Mouse (Mus musculus) cerebellum, postnatal 10 days (tissue): ENCODE measurements around the gene Lig1.

Source experiments
- DNase-seq, 2 experiments: peaks; one replicate each; pipeline ENCODE4 v3.0.0; 2021; ENCODE audit warnings: mixed read lengths in 2 of 2

Gene Lig1

DNA sequence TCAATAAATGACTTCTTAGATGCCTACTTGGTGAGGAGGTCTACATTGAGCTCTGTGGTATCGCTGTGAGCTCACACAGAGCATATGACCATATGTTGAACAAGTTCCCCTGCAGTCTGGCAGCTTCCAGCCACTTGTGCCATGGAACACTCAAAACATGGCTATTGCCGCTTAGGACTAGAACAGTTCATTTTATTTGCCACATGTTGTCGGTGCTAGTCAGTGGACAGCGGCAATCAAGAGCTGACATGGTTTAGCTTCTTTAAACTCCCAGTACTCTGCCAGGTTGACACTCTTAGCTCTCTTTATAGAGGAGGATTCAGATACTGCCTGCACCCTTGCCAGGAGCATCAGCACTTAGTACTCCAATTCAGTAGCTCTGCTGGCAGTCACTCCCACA is 34.3 kb downstream of the Lig1 start:
- DNase-seq = no peak

GRCm38 (mm10) chr7:13314095-13314597 is 37.1 kb downstream of the Lig1 start:
- no peak for DNase-seq

GRCm38 (mm10) chr7:13321424-13321823 is 44.3 kb downstream of the Lig1 start:
- no peak for DNase-seq

DNA sequence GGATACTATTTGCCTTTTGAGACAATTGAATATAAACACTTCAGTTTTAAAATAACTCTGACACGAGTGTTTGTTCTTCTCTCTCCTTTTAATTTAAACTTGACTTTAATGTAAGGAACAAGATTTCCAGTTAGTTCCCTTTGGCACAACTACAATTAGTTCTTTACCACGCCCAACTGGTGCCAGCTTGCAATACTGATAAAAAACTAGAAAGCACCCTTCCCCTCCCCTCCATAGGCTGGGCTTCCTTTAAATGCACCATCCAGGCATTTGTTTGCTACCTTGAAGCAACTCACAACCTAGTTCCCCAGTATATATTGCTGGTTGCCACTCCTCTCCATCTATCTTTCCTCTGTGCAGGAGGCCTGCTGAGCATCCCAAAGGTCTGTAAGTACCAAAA is 47.2 kb downstream of the Lig1 start, which contains the start of gene Pla2g4c:
Pla2g4c (plus strand) TSS at position 340 of the 400 bp plus-strand sequence.
- no peak for DNase-seq

DNA sequence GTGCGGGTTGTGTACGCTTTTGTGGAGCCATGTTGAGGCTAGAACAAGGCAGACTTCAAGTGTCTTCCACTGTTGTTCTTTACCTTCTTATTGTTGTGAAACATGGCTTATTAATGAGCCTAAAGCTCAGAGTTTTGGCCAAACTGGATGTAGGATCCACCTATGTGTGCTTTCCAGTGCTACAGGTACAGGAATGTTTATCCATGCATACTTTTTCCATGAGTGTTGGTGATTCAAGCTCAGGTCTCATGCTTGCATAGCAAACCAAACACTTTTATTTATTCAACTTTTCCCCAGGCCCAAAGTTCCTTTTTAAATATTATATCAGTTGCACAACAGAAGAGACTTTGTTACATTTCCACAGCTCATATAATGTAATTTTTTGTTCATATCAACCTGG is 53.5 kb downstream of the Lig1 start:
- DNase-seq = no peak

DNA sequence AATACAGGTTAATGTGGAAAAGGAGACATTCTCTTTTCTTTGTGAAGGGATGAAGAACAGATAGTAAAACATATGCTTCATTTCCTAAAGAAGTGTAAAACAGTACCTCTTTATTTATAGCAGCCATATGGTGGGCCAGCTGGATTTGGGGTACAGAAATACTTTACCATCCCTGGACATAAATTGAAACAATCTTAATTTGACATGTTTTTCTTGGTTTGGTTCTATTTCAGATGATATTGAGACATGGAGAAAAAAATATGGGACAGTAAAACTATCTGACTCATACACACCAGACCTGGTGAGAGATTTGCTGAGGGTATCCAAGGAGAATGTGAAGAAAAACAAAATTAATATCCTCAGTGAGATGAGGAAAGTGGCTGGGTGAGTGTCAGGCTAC is 78.9 kb downstream of the Lig1 start:
- DNase-seq = no peak
